Mouse (Mus musculus) mammary gland, adult 2 months (tissue): ENCODE measurements around the gene Phlda1. TPM values are rescaled to one million over a fixed set of nuclear protein-coding genes. Genes with fewer than 3 reads are reported as not detected.

Experiments
- polyA plus RNA-seq: library from polyadenylated mRNA; depleted of rRNA; stranded (reverse); fragments of >200 nt; gene quantifications from 2 replicates; pipeline ENCODE4 v1.2.3, GENCODE M21; 2012; ENCODE audit warnings: low replicate concordance; rRNA removed

Phlda1 gene
- 8.1 and 26.7 TPM in 2 replicates for polyA plus RNA-seq

DNA sequence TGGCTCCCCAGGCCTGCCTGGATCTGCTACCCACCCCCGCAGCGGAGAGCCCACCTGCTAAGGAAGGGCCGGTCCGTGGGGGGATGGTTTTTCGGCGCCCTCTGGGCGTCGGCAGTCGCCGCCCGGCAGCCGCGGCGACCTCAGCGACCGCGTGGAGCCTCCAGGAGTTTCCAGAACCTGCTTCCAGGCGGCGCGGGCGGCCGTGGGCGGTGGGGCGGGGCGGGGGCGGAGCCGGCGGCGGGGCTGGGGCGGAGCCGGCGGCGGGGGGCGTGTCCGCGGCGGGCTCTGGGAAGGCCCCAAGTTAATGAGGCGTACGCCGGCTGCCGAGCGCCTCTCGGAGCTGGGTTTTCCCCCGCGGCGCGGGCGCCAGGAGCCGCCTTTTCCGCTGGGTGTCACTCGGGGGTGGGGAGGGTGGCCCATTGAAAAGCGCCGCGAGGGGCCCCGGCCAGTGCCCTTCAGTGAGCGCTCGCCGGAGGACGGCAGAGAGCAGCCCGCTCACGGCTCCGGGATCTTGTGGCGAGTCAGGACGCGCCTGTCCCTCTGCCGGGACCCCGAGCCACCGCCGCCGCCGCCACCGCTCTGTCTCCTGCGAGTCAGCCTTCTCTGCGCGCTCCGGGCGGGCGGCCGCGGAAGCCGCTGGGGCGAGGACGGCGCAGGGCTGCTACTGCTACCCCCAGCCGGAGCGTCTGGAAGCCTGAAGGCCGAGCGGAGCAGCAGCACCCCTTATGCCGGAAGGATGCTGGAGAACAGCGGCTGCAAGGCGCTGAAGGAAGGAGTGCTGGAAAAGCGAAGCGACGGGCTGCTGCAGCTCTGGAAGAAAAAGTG lies at the start of gene Phlda1:
Phlda1 (plus strand) TSS at position 186 of the 825 bp plus-strand sequence.

DNA sequence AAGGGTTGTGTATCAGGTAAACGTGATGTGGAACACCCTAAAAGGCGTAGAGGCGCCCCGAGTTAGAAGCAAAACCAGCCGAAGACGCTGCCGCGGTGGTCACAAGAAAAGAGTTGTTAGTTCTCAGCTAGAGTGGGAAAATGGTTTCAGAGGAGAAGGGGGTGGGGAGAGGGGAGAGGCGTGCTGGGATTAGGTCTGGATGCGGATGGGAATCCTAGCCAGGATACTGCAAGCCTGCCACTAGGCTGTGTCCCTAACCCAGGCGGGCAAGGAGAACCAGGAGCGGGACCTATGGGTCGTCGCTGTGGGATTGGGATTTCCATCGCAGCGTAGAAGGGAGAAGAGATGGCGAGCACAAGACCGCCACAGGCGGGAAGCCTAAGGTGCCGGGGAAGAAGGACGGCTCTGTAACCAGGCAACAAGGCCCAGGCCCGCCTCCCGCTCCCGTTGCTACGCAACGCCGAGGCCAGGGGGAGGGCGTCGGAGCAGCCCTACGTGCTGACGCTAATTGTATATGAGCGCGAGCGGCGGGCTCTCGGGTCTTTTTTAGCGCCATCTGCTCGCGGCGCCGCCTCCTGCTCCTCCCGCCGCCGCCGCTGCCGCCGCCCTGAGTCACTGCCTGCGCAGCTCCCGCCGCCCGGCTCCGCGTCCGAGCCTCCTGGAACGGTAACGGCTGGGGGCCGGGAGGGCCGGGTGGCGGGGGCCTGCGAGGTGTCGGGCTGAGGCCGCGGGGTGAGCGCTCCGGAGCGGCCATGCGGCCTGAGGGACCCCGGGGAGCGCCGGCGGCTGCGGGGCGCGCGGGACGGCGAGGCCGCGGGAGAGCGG lies 33.2 kb upstream of the Phlda1 start, which contains the start of gene Nap1l1:
Nap1l1 (plus strand) TSS at position 538 of the 825 bp plus-strand sequence.

Other genes with a start within 250 kb of the Phlda1 start
- gene Bbs10, start 207.6 kb upstream of the Phlda1 start, polyA plus RNA-seq = 1.1 and 2.2 TPM in 2 replicates
- gene Nap1l1, start 33.1 kb upstream of the Phlda1 start, polyA plus RNA-seq = 6.4 and 11.9 TPM in 2 replicates